Mouse (Mus musculus) kidney, adult 2 months (tissue): ENCODE data around the gene Wdr75. TPM values are rescaled to one million over a fixed set of nuclear protein-coding genes. Genes with fewer than 3 reads are reported as not detected.

ENCODE experiments used
- DNase-seq: peaks from one replicate; pipeline ENCODE4 v3.0.0; 2021
- H3K27ac ChIP-seq: fragments of 200-500 bp; 2 replicates; pipeline ENCODE4 v1.5.1; 2012; ENCODE audit warnings: low read depth, low read length, control low read depth, inconsistent platforms; ENCODE audit not compliant: insufficient read depth
- H3K27me3 ChIP-seq: fragments of 200-500 bp; replicated peaks from 2 replicates; pipeline ENCODE4 v1.6.1; 2012; ENCODE audit warnings: mild to moderate bottlenecking, moderate library complexity, low read length, inconsistent platforms; ENCODE audit not compliant: control insufficient read depth, insufficient read depth
- H3K36me3 ChIP-seq: fragments of 200-500 bp; 2 replicates; pipeline ENCODE4 v1.6.1; 2012; ENCODE audit warnings: mild to moderate bottlenecking, moderate library complexity, low read length, inconsistent platforms; ENCODE audit not compliant: control insufficient read depth, insufficient read depth
- H3K4me1 ChIP-seq: fragments of 200-500 bp; 2 replicates; pipeline ENCODE4 v1.6.1; 2011; ENCODE audit warnings: low read length; ENCODE audit not compliant: control insufficient read depth, insufficient read depth
- H3K4me3 ChIP-seq: fragments of 200-500 bp; 2 replicates; pipeline ENCODE4 v1.5.1; 2011; ENCODE audit warnings: mild to moderate bottlenecking, low read depth, low read length, control low read depth; ENCODE audit not compliant: insufficient read depth
- CTCF ChIP-seq: fragments of 200-500 bp; conservative IDR thresholded peaks from 2 replicates; pipeline ENCODE4 v1.5.1; 2011; ENCODE audit warnings: low read depth, mild to moderate bottlenecking, control low read depth, low read length, moderate library complexity, mixed read lengths; ENCODE audit not compliant: insufficient read depth, insufficient read length
- POLR2A ChIP-seq: fragments of 200-500 bp; IDR thresholded peaks from one replicate; pipeline ENCODE4 v1.6.1; 2011; ENCODE audit warnings: low read depth, low read length, control low read depth
- WGBS: fragments of 180-500 bp; shearing (Covaris S2); methylation state at CpG from one replicate; pipeline ENCODE4 v1.1.7; 2018; 5-methylcytosine and 5-hydroxymethylcytosine counted together
- polyA plus RNA-seq: library from polyadenylated mRNA; depleted of rRNA; stranded (reverse); fragments of >200 nt; gene quantifications from 2 replicates; pipeline ENCODE4 v1.2.3, GENCODE M21; 2012

Gene Wdr75
- polyA plus RNA-seq, 1 experiment = 29.5 TPM

DNA sequence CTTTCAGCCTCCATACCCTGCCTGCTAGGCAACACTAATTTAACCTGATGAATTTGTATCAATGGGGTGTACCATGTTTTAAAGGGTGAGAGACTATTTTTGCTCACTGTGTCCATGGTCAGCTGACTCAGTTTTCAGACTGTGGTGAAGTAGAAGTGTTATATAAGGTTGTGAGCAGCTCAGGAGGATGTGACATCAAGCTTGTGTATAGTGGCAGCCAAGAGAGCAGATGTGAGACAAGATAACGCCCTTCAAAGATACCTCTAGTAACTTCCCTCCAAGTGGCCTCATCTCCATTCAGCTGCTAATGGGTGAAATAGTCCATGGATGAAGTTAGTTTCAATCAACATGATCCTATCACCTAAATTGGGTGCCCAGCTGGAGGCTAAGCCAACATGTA lies 29.5 kb downstream of the Wdr75 start:
- Histone ChIP-seq H3K4me3 (no peak overlapping the region), H3K27ac (no peak overlapping the region), H3K36me3 (peaks cover 7% of the 10 kb centered on the region), H3K4me1 (no peaks in the 10 kb centered on the region), H3K27me3 (no peaks in the 10 kb centered on the region)
- no peak for TF ChIP-seq CTCF
- TF ChIP-seq POLR2A = no peak
- no peak for DNase-seq
- 84% methylated on average over 1 of the region's 1 CpGs for WGBS

- 43% methylated on average over 5 of the region's 5 CpGs for WGBS
Observed at GRCm38 (mm10) chr1:45825140-45825539, 30.2 kb downstream of the Wdr75 start.

GRCm38 (mm10) chr1:45825630-45826029 lies 30.7 kb downstream of the Wdr75 start:
- no peak for DNase-seq
- 89% methylated on average over 3 of the region's 3 CpGs for WGBS
- TF ChIP-seq POLR2A = no peak
- TF ChIP-seq CTCF = no peak
- peaks cover 7% of the 10 kb centered on the region for H3K36me3 ChIP-seq
- H3K4me1 ChIP-seq = no peaks in the 10 kb centered on the region
- no peak overlapping the region for H3K4me3 ChIP-seq
- no peak overlapping the region for H3K27ac ChIP-seq
- no peaks in the 10 kb centered on the region for H3K27me3 ChIP-seq

More at GRCm38 (mm10) chr1:45825140-45825539, 30.2 kb downstream of the Wdr75 start:
- Histone ChIP-seq H3K4me1 (no peaks in the 10 kb centered on the region), H3K36me3 (peaks cover 7% of the 10 kb centered on the region), H3K27me3 (no peaks in the 10 kb centered on the region), H3K27ac (no peak overlapping the region), H3K4me3 (no peak overlapping the region)
- peak; percentile 73 for DNase-seq
- peak; percentile 73 for TF ChIP-seq CTCF
- no peak for TF ChIP-seq POLR2A

- DNase-seq = no peak
- no peak for TF ChIP-seq POLR2A
- no peak for TF ChIP-seq CTCF
- Histone ChIP-seq H3K27me3 (no peaks in the 10 kb centered on the region), H3K27ac (no peak overlapping the region), H3K4me1 (no peaks in the 10 kb centered on the region), H3K4me3 (no peak overlapping the region), H3K36me3 (peaks cover 5% of the 10 kb centered on the region)
- 88% methylated on average over 2 of the region's 2 CpGs for WGBS
Observed at GRCm38 (mm10) chr1:45826148-45826547, 31.2 kb downstream of the Wdr75 start.

- TF ChIP-seq CTCF (no peak), POLR2A (no peak)
- DNase-seq = no peak
- Histone ChIP-seq H3K27ac (no peak overlapping the region), H3K27me3 (no peaks in the 10 kb centered on the region), H3K36me3 (peaks cover 5% of the 10 kb centered on the region), H3K4me1 (no peaks in the 10 kb centered on the region), H3K4me3 (no peak overlapping the region)
- WGBS = 91% methylated on average over 2 of the region's 2 CpGs
Observed at GRCm38 (mm10) chr1:45826796-45827195, 31.8 kb downstream of the Wdr75 start.

DNA sequence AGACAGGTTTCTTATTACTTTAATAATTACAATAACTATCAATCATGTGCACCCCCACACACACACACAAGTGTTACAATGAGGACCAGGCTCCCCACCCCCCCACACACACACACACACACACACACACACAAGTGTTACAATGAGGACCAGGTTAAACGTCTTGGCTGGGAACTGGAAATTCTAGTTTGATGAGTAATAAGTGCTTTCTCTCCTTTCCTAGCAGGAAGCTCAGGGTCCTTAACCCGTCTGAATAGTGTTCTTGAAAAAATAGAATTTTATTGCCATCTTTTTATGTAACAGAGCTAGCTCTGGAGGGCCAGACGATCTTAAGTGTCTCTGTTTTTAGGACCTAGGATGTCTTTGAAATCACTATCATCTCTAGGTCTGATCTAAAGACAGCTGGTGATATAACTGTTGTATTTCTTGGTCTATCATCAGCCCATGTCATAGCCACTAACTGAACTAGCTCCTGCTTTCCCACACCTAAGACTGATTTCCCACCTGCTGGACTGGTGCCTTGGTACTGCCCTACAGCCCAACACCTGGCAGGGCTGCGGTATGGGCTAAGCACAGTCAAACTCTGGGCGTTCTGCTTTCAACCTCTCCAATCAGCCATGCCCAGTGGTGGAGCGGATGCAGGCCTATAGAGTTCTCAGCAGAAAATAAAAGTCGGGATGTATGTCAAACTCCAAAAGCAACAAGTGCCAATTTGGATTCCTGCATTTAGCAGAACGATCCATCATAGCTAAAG lies 35.7 kb downstream of the Wdr75 start:
- Histone ChIP-seq H3K36me3 (no peaks in the 10 kb centered on the region), H3K27ac (no peak overlapping the region)

DNA sequence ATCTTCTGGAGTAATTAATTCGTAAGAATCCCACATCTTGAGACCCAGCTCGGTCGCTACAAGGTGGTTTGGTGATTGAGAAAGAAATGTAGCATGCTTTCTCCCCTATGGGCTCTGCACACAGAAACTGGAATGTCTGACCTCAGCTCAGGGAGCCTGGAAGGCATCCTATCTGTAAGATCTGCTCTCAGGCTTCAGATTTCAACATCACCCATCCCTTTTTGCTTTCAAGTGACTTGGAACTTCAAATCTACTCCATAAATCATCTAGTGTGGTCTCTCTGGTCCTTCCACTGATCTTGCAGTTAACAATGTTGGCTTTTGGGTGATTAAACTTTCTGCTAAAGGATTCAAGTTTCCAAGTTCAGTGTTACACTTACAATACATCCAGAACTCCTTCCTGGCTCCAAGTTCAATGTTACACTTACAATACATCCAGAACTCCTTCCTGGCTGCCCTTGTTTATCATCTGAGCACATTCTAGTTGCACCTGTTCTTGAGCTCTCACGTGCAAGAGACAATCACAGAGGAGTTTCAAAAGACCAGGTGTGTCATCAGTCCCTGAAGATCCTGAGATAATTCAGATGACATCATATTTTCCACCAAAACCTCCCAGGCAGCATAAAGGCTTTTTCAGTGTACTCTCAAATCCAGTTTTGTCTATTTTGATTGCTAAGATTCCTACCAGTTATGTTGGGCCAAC lies 40.5 kb downstream of the Wdr75 start:
- H3K4me1 ChIP-seq = no peaks in the 10 kb centered on the region
- TF ChIP-seq POLR2A (no peak), CTCF (no peak)
- no peak overlapping the region for H3K27ac ChIP-seq
- no peaks in the 10 kb centered on the region for H3K27me3 ChIP-seq
- peak; percentile 20 for DNase-seq
- 62% methylated on average over 4 of the region's 4 CpGs for WGBS
- H3K4me3 ChIP-seq = no peak overlapping the region
- no peaks in the 10 kb centered on the region for H3K36me3 ChIP-seq

More for the DNA sequence above, 35.7 kb downstream of the Wdr75 start:
- Histone ChIP-seq H3K4me3 (no peak overlapping the region), H3K4me1 (no peaks in the 10 kb centered on the region), H3K27me3 (no peaks in the 10 kb centered on the region)
- no peak for TF ChIP-seq CTCF
- TF ChIP-seq POLR2A = no peak
- 74% methylated on average over 8 of the region's 8 CpGs for WGBS
- DNase-seq = no peak
